Mouse (Mus musculus) neural tube, embryonic 13.5 days (tissue): ENCODE measurements around the gene Tex14. TPM values are rescaled to one million over a fixed set of nuclear protein-coding genes. Genes with fewer than 3 reads are reported as not detected.

ENCODE experiments used
- ATAC-seq: fragments of 200-750 bp; cut with Nextera tagmentation; 2 replicates; pipeline ENCODE4 v1.8.0; 2017; ENCODE audit warnings: low read depth, mild to moderate bottlenecking, moderate TSS enrichment, moderate library complexity
- H3K27ac ChIP-seq: fragments of 300-500 bp; sonication (generic); replicated peaks from 2 replicates; pipeline ENCODE4 v1.5.1; 2015; ENCODE audit warnings: moderate library complexity, mild to moderate bottlenecking, inconsistent platforms
- H3K27me3 ChIP-seq: fragments of 300-500 bp; sonication (generic); 2 replicates; pipeline ENCODE4 v1.6.1; 2015; ENCODE audit warnings: mild to moderate bottlenecking, inconsistent platforms
- H3K36me3 ChIP-seq: fragments of 300-500 bp; sonication (generic); 2 replicates; pipeline ENCODE4 v1.6.1; 2015; ENCODE audit warnings: mild to moderate bottlenecking, inconsistent platforms
- H3K4me1 ChIP-seq: fragments of 300-500 bp; sonication (generic); replicated peaks from 2 replicates; pipeline ENCODE4 v1.6.1; 2015; ENCODE audit warnings: inconsistent platforms
- H3K4me2 ChIP-seq: fragments of 300-500 bp; sonication (generic); 2 replicates; pipeline ENCODE4 v1.6.1; 2015; ENCODE audit warnings: inconsistent platforms, mild to moderate bottlenecking, moderate library complexity
- H3K4me3 ChIP-seq: fragments of 300-500 bp; sonication (generic); 2 replicates; pipeline ENCODE4 v1.5.1; 2015; ENCODE audit warnings: mild to moderate bottlenecking, inconsistent platforms
- H3K9ac ChIP-seq: fragments of 300-500 bp; sonication (generic); 2 replicates; pipeline ENCODE4 v1.6.1; 2015; ENCODE audit warnings: moderate library complexity, mild to moderate bottlenecking, inconsistent platforms
- H3K9me3 ChIP-seq: fragments of 300-500 bp; sonication (generic); 2 replicates; pipeline ENCODE4 v1.6.1; 2016; ENCODE audit warnings: inconsistent platforms
- WGBS: fragments of 180-500 bp; shearing (Covaris S2); methylation state at CpG from one replicate; pipeline ENCODE4 v1.1.7; 2015; 5-methylcytosine and 5-hydroxymethylcytosine counted together
- polyA plus RNA-seq: library from polyadenylated mRNA; unstranded; fragments of >200 nt; fragmentation: Nextera tagmentation; extraction: Ambion mirVana; gene quantifications from 2 replicates; pipeline ENCODE4 v1.2.1, GENCODE M21; 2015

Gene Tex14
- polyA plus RNA-seq, 1 experiment from 2014 or later = 0.32 TPM

DNA sequence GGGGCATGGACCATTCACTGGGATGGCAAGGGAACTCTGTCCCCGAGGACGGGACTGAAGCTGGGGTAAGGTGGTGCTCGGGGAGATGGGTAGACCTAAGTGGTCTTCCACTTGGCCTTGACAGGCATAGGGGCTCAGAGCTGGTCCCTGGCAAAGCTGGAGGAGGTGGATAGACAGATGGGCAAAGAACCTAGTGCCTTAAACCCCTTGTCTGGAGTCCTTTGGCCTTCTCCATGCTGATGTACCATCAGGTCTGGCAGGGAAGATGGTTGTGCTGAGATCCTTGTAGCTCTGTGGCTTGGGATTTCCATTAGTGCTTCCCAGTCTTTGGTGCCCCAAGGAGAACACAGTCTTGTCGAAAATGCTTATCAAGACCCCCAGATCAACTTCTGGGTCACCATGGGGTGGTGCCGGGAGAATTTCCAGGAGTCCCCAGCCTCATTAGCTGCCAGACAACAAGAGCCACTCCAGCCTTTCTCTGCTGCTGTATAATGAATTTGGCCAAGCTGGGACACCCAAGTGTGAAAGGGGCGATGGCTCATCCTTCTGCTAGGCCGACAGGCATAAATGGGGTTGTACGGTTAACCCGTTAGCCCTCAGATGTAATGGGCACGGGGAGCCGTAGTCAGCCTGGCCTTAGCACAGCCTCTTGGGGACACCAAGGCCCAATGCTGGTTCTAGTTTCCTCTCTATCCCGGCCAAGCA is 176.4 kb downstream of the Tex14 start:
- H3K4me2 ChIP-seq = no peak overlapping the region
- peaks cover 22% of the 10 kb centered on the region for H3K4me1 ChIP-seq
- H3K9ac ChIP-seq = no peak overlapping the region
- 91% methylated on average over 12 of the region's 12 CpGs for WGBS
- no peaks in the 10 kb centered on the region for H3K9me3 ChIP-seq
- peaks cover 6% of the 10 kb centered on the region; the same call in 1 of the 2 replicates for H3K27me3 ChIP-seq
- no peak for ATAC-seq
- H3K27ac ChIP-seq = no peak overlapping the region
- no peak overlapping the region for H3K4me3 ChIP-seq
- no peaks in the 10 kb centered on the region for H3K36me3 ChIP-seq

DNA sequence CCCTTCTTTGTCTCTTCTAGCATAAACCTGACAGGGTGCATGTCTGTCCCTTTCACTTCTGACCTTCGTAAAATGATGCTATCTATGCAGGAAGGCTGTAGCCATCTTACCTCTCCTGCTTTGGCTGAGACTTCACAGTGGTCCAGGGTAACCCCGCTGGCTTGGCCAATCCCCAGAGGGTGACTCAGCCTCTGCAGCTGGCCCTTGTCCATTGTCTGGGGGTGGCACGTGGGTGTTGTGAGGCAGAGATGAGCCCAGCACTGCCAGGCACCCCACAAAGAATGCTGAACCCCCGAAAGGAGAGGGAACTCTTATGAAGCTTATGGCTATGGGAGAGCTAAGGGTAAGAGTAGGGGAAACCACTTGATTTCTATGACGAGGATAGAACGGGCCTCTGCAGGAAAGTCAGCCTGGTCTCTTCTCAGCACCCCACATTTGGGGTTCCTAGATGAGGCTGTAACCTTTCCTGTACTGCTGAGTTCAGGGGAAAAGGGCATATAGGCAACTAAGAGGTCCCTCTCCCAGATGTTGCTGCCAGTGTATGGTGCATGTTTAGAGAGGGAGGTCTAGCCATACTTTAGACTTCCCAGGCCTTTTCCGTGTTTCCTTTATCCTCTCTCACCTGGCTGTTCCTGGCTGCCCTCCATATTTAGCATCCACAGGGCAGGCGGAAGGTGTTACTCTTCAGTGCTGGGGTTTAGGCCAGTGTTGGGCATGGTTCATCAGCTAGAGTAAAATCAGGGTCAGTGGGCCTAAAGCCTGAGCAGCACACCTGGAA is 177.3 kb downstream of the Tex14 start:
- Histone ChIP-seq H3K27ac (no peak overlapping the region), H3K4me2 (no peak overlapping the region), H3K4me1 (peaks cover 22% of the 10 kb centered on the region), H3K4me3 (no peak overlapping the region), H3K9ac (no peak overlapping the region), H3K9me3 (no peaks in the 10 kb centered on the region), H3K36me3 (no peaks in the 10 kb centered on the region), H3K27me3 (peaks cover under 1% of the 10 kb centered on the region; the same call in 1 of the 2 replicates)
- WGBS = 84% methylated on average over 8 of the region's 8 CpGs
- no peak for ATAC-seq

DNA sequence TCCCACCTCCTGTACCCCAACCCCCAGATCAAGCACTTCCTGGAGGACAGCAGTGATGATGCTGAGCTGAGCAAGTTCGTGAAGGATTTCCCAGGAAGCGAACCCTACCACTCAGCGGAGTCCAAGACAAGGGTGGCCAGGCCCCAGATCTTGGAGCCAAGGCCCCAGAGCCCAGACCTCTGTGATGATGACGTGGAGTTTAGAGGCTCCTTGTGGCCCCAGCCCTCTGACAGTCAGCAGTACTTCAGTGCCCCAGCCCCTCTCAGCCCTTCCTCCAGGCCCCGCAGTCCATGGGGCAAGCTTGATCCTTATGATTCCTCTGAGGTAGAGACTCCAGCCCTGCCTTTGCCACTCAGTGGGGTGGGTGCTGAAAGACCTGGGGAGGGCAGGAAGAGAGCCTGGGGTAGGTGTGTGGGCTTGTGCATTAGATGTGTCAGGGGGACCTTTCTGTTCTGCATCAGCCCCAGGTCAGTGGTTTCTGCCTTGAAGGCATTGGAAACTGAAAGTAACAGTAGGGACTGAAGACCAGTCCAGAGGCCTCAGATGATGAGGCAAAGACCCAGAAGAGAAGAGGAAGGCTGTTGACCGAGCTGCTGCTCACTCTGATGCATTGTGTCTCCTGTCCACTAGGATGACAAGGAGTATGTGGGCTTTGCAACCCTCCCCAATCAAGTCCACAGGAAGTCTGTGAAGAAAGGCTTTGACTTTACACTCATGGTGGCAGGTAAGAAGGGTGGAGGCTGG is 178.6 kb downstream of the Tex14 start:
- Histone ChIP-seq H3K36me3 (no peaks in the 10 kb centered on the region), H3K4me2 (no peak overlapping the region), H3K9me3 (no peaks in the 10 kb centered on the region), H3K4me1 (peaks cover 10% of the 10 kb centered on the region), H3K4me3 (no peak overlapping the region), H3K27ac (no peak overlapping the region), H3K27me3 (no peaks in the 10 kb centered on the region), H3K9ac (no peak overlapping the region)
- no peak for ATAC-seq
- 82% methylated on average over 6 of the region's 6 CpGs for WGBS

DNA sequence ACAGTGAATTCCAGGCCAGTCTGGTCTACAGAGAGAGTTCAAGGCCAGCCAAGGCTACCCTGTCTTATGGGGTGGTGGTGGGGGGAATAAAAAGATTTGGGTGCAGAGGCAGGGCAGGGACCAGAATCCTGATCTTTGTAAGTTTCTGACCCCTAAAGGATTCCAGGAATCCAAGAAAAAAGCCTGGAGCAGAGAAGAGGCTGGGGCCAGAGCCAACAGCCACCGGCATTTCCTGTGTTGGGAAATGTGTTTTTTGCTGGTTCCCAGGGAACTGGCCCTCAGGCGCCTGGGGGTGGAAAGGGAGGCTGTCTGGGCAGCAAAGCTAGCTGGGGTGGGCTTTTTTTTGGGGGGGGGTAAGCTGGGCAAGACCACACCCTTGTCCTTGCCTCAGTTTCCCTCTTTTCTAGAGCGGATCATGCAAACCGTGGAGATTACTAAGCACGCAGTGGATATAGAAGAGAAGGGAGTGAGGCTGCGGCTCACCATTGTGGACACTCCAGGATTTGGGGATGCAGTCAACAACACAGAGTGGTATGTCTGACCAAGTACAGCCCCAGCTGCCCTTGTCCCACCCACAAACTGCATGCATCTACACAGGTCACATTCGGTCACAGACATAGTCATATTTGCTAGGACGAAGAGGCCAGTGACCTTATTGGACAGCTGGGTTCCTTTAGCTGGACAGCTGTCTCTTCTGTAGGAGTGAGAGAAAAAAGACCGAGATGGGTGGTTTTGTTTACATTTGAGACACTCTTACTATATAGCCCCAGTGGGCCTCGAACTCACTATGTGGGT is 180.0 kb downstream of the Tex14 start:
- 86% methylated on average over 10 of the region's 10 CpGs for WGBS
- H3K4me3 ChIP-seq = no peak overlapping the region
- H3K4me2 ChIP-seq = no peak overlapping the region
- no peaks in the 10 kb centered on the region for H3K36me3 ChIP-seq
- no peaks in the 10 kb centered on the region for H3K9me3 ChIP-seq
- no peaks in the 10 kb centered on the region for H3K27me3 ChIP-seq
- H3K27ac ChIP-seq = no peak overlapping the region
- H3K9ac ChIP-seq = no peak overlapping the region
- no peak for ATAC-seq
- H3K4me1 ChIP-seq = peaks cover 8% of the 10 kb centered on the region

DNA sequence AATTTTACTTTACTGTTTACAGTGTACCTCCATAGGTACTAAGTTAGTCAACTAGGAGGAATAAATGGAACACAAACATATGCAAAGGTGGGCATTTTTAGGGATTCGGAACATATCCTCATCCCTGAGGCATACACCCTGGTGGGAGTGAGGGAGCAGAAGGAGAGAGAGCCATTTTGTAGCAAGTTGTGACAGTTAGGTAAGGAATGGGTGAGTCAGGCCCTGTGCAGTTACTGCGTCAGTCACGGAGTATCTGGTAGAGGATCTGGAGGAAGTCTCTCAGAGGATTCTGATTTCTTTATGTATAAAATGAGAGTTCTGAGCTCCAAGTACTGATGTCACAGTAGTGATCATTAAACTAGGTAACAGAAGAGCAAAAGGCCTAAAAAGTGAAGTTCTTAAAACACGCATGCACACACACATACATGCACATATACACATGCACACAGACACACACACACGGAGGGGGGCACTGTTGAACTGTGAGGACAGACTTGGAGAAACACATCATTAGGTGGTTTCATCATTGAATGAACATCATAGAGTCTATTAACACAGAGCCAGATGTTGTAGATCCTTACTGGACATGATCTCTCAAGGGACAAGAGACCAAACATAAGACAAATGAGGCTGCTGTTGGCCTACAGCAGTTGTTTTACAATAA is 182.5 kb downstream of the Tex14 start:
- H3K4me1 ChIP-seq = peaks cover 19% of the 10 kb centered on the region
- no peak for ATAC-seq
- no peak overlapping the region for H3K4me2 ChIP-seq
- H3K27me3 ChIP-seq = no peaks in the 10 kb centered on the region
- no peaks in the 10 kb centered on the region for H3K36me3 ChIP-seq
- 94% methylated on average over 5 of the region's 5 CpGs for WGBS
- no peak overlapping the region for H3K4me3 ChIP-seq
- H3K27ac ChIP-seq = no peak overlapping the region
- no peaks in the 10 kb centered on the region for H3K9me3 ChIP-seq
- no peak overlapping the region for H3K9ac ChIP-seq

DNA sequence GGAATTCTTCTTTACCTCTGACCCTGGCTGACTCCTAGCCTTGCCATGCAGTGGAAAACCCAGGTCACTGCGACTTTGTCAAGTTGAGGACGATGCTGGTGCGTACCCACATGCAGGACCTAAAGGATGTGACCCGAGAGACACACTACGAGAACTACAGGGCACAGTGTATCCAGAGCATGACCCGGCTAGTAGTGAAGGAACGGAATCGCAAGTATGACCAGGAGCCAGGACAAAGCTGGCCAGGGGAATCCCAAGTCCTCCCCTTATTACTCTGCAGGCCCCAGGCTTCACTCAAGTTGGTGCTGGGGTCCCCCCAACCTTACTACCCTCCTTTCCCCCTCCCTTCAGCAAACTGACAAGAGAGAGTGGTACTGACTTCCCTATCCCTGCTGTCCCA is 184.7 kb downstream of the Tex14 start:
- Histone ChIP-seq H3K36me3 (0 out of 2 replicates have a peak, but pooled peaks cover 7% of the 10 kb centered on the region), H3K27me3 (no peaks in the 10 kb centered on the region), H3K27ac (no peak overlapping the region), H3K4me1 (peaks cover 41% of the 10 kb centered on the region), H3K4me3 (no peak overlapping the region), H3K9me3 (no peaks in the 10 kb centered on the region), H3K4me2 (peak overlapping the region; percentile 90), H3K9ac (0 out of 2 replicates have a peak overlapping the region, but pooled peaks have one; percentile 96)
- 95% methylated on average over 8 of the region's 8 CpGs for WGBS
- ATAC-seq = no peak

DNA sequence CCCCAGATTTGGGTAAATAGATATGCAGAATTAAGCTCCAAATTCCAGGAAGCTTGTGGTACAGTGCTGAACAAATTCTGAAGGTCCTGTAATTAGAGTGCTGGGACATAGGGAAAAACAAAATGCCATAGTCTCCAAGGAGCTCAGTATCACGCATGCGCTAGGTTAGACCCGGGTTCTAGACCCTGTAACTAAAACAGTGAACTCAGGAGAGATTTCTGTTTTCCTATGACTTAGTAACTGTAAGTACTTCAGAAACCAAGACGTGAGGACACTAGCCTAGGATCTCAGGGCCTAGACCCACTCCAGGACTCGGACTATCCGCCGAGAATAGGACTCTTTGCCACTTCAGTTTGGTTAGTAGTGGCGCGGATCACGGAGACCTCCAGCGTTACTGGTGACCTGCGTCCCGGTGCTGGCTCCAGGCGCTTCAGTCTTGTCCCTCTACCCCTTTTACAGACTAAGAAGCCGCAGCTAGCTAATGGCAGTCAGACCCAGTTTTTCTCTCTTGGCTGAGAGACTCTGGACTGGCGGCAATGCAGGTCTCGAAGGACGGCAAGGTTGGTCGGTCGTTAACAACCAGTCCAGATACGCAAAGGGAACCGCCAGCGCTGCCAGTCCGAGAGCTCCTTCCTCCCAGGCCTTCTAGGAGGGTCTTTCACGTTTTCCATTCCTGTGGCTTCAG is 186.1 kb downstream of the Tex14 start:
- Histone ChIP-seq H3K9ac (peak overlapping the region; percentile 96), H3K36me3 (0 out of 2 replicates have a peak, but pooled peaks cover 7% of the 10 kb centered on the region), H3K4me2 (peak overlapping the region; percentile 90), H3K27me3 (no peaks in the 10 kb centered on the region), H3K4me1 (peaks cover 53% of the 10 kb centered on the region), H3K4me3 (peak overlapping the region; percentile 78), H3K27ac (peak overlapping the region; percentile 91), H3K9me3 (no peaks in the 10 kb centered on the region)
- 3% methylated on average over 25 of the region's 25 CpGs for WGBS
- no peak for ATAC-seq

DNA sequence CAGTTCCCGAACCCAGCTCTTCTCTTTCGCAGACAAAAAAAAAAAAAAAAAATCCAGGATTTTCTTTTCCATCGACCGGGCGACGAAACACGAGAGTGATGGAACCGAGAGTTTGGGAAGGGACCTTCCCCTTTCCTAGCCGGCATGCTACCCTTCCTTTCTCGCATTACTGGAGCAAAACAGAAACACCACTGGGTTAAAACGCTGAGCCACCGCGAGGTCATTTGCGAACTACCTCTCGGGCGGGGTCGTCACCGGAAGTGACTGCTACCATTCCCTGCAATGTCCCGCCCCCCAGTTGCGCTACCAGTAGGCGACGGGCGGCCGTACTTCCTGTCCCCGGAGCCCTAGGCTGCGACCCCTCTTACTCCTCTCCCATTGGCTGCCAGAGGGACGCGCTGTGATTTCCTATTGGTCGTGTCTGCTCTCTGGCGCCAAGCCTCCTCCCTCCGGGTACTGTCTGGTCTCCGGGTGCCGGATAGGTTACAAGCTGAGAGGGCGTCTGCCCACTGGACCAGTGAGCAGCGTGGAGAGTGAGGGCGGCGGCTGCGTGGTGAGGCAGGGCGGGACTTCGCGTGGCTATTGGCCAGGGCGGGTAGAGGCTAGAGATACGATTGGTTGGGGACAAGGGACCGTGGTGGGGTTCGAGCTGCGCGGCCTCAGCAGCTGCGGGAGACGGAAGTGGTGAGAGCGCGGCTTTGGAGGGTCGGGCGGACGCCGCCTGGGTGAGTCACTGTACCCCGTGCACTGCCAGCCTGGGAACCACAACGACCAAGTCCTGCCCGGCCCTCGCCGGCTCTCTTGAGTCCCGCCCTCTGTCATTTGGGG is 186.9 kb downstream of the Tex14 start, which contains the start of gene Mtmr4:
Mtmr4 (plus strand) TSS at position 637 of the 828 bp plus-strand sequence.
- Histone ChIP-seq H3K36me3 (0 out of 2 replicates have a peak, but pooled peaks cover 7% of the 10 kb centered on the region), H3K9me3 (no peaks in the 10 kb centered on the region), H3K4me3 (peak within 1 kb of the TSS; percentile 78), H3K27me3 (no peaks in the 10 kb centered on the region), H3K4me1 (peaks cover 60% of the 10 kb centered on the region), H3K9ac (peak within 1 kb of the TSS; percentile 96), H3K4me2 (peak within 1 kb of the TSS; percentile 90), H3K27ac (peak within 1 kb of the TSS; percentile 91)
- under 1% methylated on average over 61 of the region's 61 CpGs for WGBS
- peak; percentile 97 for ATAC-seq

DNA sequence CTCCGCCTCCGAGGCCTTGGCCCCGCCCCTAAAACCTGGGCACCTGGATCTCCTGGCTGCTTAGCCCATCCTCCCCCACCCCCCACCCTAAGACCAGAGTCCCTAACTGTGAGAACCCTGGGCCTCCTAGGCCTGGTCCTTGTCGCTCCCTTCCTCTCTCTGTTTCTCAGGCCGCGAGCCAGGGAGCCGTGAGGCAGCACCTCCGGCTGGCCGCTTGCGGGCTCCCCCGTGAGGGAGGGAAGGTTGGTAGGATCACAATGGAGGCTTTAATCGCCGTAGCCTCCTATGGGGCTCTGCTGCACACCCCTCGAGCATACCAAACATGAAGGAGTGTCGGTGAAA is 187.5 kb downstream of the Tex14 start:
- H3K4me3 ChIP-seq = peak overlapping the region; percentile 78
- H3K27ac ChIP-seq = peak overlapping the region; percentile 90
- no peaks in the 10 kb centered on the region for H3K9me3 ChIP-seq
- peak overlapping the region; percentile 85 for H3K9ac ChIP-seq
- ATAC-seq = peak; percentile 47
- H3K4me1 ChIP-seq = peaks cover 66% of the 10 kb centered on the region
- H3K4me2 ChIP-seq = peak overlapping the region; percentile 87
- WGBS = 2% methylated on average over 15 of the region's 15 CpGs
- no peaks in the 10 kb centered on the region for H3K27me3 ChIP-seq
- peaks cover 11% of the 10 kb centered on the region for H3K36me3 ChIP-seq
